Mouse (Mus musculus) cerebellum, postnatal 10 days (tissue): Measurements from ENCODE around the gene Ube2l6.

ENCODE experiments used
- DNase-seq, 2 experiments: peaks; one replicate each; pipeline ENCODE4 v3.0.0; 2021; ENCODE audit warnings: mixed read lengths in 2 of 2

Gene Ube2l6

GRCm38 (mm10) chr2:84798493-84798921 is at the start of gene Ube2l6:
TSS of gene Ube2l6 (plus strand) at chr2:84798828.
- DNase-seq: peak; percentile 75 to 82

GRCm38 (mm10) chr2:84750115-84750514 is 48.5 kb upstream of the Ube2l6 start:
- DNase-seq: no peak

GRCm38 (mm10) chr2:84756245-84756644 is 42.4 kb upstream of the Ube2l6 start:
- DNase-seq: no peak

- peak in 1 of 2 experiments; percentile 4 for DNase-seq
Measured at GRCm38 (mm10) chr2:84757026-84757682, 41.5 kb upstream of the Ube2l6 start.

GRCm38 (mm10) chr2:84758542-84759127 is 40.0 kb upstream of the Ube2l6 start:
- DNase-seq: peak; percentile 72 to 86

DNA sequence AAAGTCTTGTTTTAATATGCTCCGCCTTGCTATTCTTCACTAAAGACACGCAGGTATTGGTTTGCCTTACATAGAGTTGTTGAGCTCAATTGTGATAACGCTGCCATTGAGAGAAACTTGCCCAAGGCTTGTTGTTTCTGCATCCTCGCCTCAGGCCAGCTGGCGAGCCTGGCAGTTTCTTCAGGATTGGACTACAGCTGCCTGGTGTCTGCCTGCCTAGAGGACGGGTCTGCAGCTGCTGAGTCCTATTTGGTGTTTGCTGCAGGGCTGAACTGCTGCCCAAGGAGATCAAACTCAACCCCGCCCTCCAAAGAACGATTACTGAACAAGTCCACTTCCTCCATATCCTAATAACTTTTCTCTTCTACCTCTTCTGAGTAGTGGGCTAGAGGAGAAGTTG is 37.9 kb upstream of the Ube2l6 start:
- peak in 1 of 2 experiments; percentile 7 for DNase-seq

- no peak for DNase-seq
Measured at GRCm38 (mm10) chr2:84761309-84761708, 37.3 kb upstream of the Ube2l6 start.

GRCm38 (mm10) chr2:84761840-84762239 is 36.8 kb upstream of the Ube2l6 start:
- no peak for DNase-seq

GRCm38 (mm10) chr2:84762295-84762694 is 36.3 kb upstream of the Ube2l6 start:
- no peak for DNase-seq

GRCm38 (mm10) chr2:84762818-84763217 is 35.8 kb upstream of the Ube2l6 start:
- no peak for DNase-seq

GRCm38 (mm10) chr2:84770501-84770900 is 28.1 kb upstream of the Ube2l6 start:
- no peak for DNase-seq

GRCm38 (mm10) chr2:84772454-84772853 is 26.2 kb upstream of the Ube2l6 start:
- no peak for DNase-seq

DNA sequence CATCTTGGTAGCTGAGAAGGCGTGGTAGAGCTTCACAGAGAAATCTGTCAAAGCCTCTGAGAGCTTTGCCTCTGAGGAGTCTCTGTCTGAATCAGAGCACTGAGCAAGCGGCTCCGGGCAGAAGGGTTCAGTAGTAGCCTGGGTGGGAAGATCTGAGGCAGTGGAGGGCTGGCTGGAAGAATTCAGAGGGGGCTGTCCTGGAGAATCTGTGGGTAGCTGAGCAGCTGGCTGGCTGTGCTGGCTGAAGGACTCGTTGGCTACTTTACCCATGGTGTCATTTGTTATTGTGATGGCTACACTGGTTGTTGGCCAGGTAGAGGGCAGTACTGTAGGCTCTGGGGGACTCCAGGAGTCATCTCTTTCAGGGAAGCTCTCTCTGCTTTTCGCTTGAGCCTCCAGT is 25.4 kb upstream of the Ube2l6 start:
- peak; percentile 38 to 41 for DNase-seq

GRCm38 (mm10) chr2:84774751-84775150 is 23.9 kb upstream of the Ube2l6 start:
- peak; percentile 84 to 87 for DNase-seq

GRCm38 (mm10) chr2:84775241-84775640 is 23.4 kb upstream of the Ube2l6 start, which contains the start of gene Serping1:
TSS of gene Serping1 (minus strand) at chr2:84775444.
- peak; percentile 36 to 57 for DNase-seq

DNA sequence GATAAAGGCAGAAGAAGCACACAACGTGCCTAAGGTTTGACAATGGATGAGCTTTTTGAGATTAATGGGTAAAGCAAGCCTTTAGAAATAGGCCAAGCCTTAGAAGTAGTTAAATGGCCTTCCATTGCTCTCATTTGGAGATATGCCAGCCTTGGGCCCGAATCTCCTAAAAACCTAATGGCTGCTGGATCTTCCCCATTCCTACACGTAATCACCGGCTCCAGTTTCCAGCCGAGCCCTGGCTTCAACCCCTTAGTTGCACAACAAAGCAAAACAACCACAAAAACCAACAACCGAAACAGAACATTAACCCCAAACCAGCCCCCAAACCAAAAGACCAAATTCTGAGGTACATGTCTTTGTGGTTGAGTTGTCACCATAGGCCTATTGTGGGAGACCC is 23.0 kb upstream of the Ube2l6 start:
- DNase-seq: peak; percentile 34 to 43

- no peak for DNase-seq
Measured at GRCm38 (mm10) chr2:84777706-84778105, 20.9 kb upstream of the Ube2l6 start.

- peak in 1 of 2 experiments; percentile 15 for DNase-seq
Measured at GRCm38 (mm10) chr2:84779210-84779609, 19.4 kb upstream of the Ube2l6 start.

DNA sequence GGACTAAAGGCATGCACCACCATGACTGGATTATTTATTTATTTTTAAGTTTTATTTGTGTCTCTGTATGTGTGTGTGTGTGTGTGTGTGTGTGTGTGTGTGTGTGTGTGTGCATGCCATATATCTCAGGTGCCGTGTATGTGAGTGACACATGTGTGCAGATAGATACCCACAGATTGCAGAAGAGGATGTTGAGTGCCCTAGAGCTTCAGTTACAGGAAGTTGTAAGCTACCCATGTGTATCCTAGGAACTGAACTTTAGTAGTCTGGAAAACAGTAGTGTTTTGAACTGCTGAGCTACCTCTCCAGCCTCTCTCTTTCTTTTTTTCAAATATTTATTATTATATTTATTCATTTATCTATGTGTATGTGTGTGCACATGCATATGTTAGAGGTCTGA is 15.3 kb upstream of the Ube2l6 start:
- no peak for DNase-seq

- DNase-seq: no peak
Measured at GRCm38 (mm10) chr2:84783840-84784566, 14.6 kb upstream of the Ube2l6 start.

DNA sequence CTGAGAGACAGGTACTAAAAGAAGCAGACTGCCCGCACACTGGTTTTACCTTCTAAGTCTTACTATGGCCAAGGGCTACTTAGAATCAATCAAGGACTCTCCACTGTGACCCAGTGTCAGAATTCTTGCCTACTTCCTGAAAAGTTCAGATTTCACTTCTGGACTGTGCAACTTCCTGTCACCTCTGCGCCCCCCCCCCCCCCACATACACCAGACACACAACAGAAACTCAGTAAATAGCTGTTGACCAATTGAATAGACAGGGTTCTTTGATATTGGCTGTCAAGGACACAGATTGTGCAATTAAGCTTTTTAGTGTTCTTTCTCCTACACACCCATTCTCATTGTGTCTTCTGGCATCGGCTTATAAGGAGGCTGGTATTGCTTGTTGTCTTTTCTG is 10.3 kb upstream of the Ube2l6 start:
- no peak for DNase-seq

GRCm38 (mm10) chr2:84790418-84790817 is 8.2 kb upstream of the Ube2l6 start:
- DNase-seq: no peak

- DNase-seq: no peak
Measured at GRCm38 (mm10) chr2:84792516-84792915, 6.1 kb upstream of the Ube2l6 start.

GRCm38 (mm10) chr2:84793154-84793553 is 5.5 kb upstream of the Ube2l6 start:
- DNase-seq: no peak
